Mouse (Mus musculus) embryonic facial prominence, embryonic 12.5 days (tissue): ENCODE results near the gene Dera. TPM values are rescaled to one million over a fixed set of nuclear protein-coding genes. Genes with fewer than 3 reads are reported as not detected.

ENCODE experiments used
- ATAC-seq: fragments of 200-750 bp; cut with Nextera tagmentation; 2 replicates; pipeline ENCODE4 v1.8.0; 2017; ENCODE audit not compliant: insufficient number of reproducible peaks, insufficient read depth, low FRiP score, low TSS enrichment
- H3K27ac ChIP-seq: fragments of 300-500 bp; sonication (generic); 2 replicates; pipeline ENCODE4 v1.5.1; 2016; ENCODE audit warnings: mild to moderate bottlenecking
- H3K27me3 ChIP-seq: fragments of 300-500 bp; sonication (generic); 2 replicates; pipeline ENCODE4 v1.6.1; 2016; ENCODE audit warnings: mild to moderate bottlenecking, moderate library complexity
- H3K36me3 ChIP-seq: fragments of 300-500 bp; sonication (generic); 2 replicates; pipeline ENCODE4 v1.6.1; 2016; ENCODE audit warnings: mild to moderate bottlenecking
- H3K4me1 ChIP-seq: fragments of 300-500 bp; sonication (generic); 2 replicates; pipeline ENCODE4 v1.6.1; 2016
- H3K4me2 ChIP-seq: fragments of 300-500 bp; sonication (generic); replicated peaks from 2 replicates; pipeline ENCODE4 v1.6.1; 2016; ENCODE audit warnings: mild to moderate bottlenecking, moderate library complexity
- H3K4me3 ChIP-seq: fragments of 300-500 bp; sonication (generic); 2 replicates; pipeline ENCODE4 v1.5.1; 2016; ENCODE audit warnings: mild to moderate bottlenecking
- H3K9ac ChIP-seq: fragments of 300-500 bp; sonication (generic); 2 replicates; pipeline ENCODE4 v1.6.1; 2016; ENCODE audit warnings: mild to moderate bottlenecking, moderate library complexity
- H3K9me3 ChIP-seq: fragments of 300-500 bp; sonication (generic); 2 replicates; pipeline ENCODE4 v1.6.1; 2016; ENCODE audit warnings: mild to moderate bottlenecking, moderate library complexity
- WGBS: fragments of 180-500 bp; shearing (Covaris S2); methylation state at CpG from one replicate; pipeline ENCODE4 v1.1.7; 2016; 5-methylcytosine and 5-hydroxymethylcytosine counted together
- polyA plus RNA-seq: library from polyadenylated mRNA; unstranded; fragments of >200 nt; fragmentation: Nextera tagmentation; extraction: Ambion mirVana; gene quantifications from 2 replicates; pipeline ENCODE4 v1.2.1, GENCODE M21; 2016

The Dera gene
- polyA plus RNA-seq, 1 experiment from 2014 or later: 50.2 TPM

DNA sequence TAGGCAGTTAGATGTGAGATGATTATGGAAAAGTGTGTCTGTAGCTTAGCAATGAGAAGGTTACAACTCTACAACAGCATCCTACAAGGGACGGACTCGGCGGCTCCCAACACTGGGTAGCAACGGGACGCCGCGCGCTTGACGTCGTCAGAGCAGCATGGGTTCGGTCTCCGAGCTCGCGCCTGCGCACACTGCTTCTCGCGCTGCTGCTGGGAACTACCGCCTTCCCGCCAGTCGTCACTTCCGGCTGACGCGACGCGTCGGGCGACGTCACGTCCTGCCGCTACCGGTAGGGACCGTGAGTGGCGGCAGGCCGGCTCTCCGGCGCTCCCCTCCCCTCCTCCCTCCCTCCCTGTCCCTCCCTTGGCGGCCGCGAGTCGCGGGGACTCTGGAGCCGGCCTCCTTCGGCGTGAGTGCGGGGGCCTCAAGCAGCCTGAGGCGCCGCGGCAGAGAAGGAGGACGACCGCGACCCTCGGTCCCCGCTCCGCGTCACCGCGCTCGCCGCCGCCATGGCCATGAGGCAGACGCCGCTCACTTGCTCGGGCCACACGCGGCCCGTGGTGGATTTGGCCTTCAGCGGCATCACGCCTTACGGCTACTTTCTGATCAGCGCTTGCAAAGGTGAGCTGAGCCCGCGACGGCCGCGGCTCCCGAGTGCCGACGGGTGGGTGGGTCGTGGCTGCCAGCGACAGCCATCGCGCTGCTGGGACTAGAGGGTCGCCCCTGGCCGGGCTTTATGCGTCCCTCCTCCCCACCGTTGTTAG, 19.3 kb upstream of the Dera start, which contains the start of gene Strap:
TSS of gene Strap (plus strand) at position 233 of the 764 bp plus-strand sequence.
- Histone ChIP-seq H3K36me3 (peaks cover 14% of the 10 kb centered on the region), H3K4me1 (peaks cover 9% of the 10 kb centered on the region), H3K4me2 (peak within 1 kb of the TSS; percentile 83), H3K9ac (peak within 1 kb of the TSS; percentile 90), H3K4me3 (peak within 1 kb of the TSS; percentile 94), H3K27ac (peak within 1 kb of the TSS; percentile 74), H3K9me3 (no peaks in the 10 kb centered on the region), H3K27me3 (no peaks in the 10 kb centered on the region; the same call in 1 of the 2 replicates)
- WGBS: under 1% methylated on average over 79 of the region's 86 CpGs
- ATAC-seq: peak; percentile 95

GRCm38 (mm10) chr6:137735671-137736238, 18.6 kb upstream of the Dera start:
- Histone ChIP-seq H3K9ac (peak overlapping the region; percentile 90), H3K4me2 (peak overlapping the region; percentile 83), H3K4me3 (peak overlapping the region; percentile 94), H3K27ac (peak overlapping the region; percentile 74; the same call in 1 of the 2 replicates), H3K9me3 (no peaks in the 10 kb centered on the region), H3K36me3 (peaks cover 22% of the 10 kb centered on the region), H3K27me3 (no peaks in the 10 kb centered on the region; the same call in 1 of the 2 replicates), H3K4me1 (peaks cover 9% of the 10 kb centered on the region)
- WGBS: 9% methylated on average over 17 of the region's 17 CpGs
- no peak for ATAC-seq

DNA sequence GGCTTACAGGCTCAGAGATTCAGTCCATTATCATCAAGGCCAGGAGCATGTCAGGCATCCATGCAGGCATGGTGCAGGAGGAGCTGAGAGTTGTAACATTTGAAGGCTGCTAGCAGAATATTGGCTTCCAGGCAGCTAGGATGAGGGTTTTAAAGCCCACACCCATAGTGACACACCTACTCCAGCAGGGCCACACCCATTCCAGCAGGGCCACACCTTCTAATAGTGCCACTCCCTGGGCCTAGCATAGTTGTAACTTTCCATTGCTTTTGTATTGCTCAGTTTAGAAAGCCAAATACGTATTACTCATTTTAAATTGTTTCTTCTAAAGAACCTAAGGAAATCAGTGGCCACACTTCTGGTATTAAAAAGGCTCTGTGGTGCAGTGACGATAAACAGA, 13.4 kb upstream of the Dera start:
- Histone ChIP-seq H3K4me3 (no peak overlapping the region), H3K9me3 (no peaks in the 10 kb centered on the region), H3K4me1 (peaks cover 7% of the 10 kb centered on the region), H3K27ac (no peak overlapping the region), H3K36me3 (peaks cover 63% of the 10 kb centered on the region), H3K4me2 (no peak overlapping the region), H3K27me3 (no peaks in the 10 kb centered on the region), H3K9ac (no peak overlapping the region)
- no peak for ATAC-seq
- WGBS: 95% methylated on average over 2 of the region's 2 CpGs

- no peaks in the 10 kb centered on the region for H3K9me3 ChIP-seq
Observed at GRCm38 (mm10) chr6:137744700-137745099, 9.6 kb upstream of the Dera start.

GRCm38 (mm10) chr6:137747174-137747928, 7.0 kb upstream of the Dera start:
- Histone ChIP-seq H3K36me3 (peaks cover 66% of the 10 kb centered on the region), H3K27ac (no peak overlapping the region), H3K4me1 (no peaks in the 10 kb centered on the region), H3K9ac (no peak overlapping the region), H3K9me3 (no peaks in the 10 kb centered on the region), H3K4me2 (no peak overlapping the region), H3K27me3 (no peaks in the 10 kb centered on the region), H3K4me3 (no peak overlapping the region)
- WGBS: 74% methylated on average over 5 of the region's 5 CpGs
- no peak for ATAC-seq

More at GRCm38 (mm10) chr6:137744700-137745099, 9.6 kb upstream of the Dera start:
- 84% methylated on average over 4 of the region's 4 CpGs for WGBS
- no peak for ATAC-seq
- Histone ChIP-seq H3K4me3 (no peak overlapping the region), H3K27ac (no peak overlapping the region), H3K27me3 (no peaks in the 10 kb centered on the region), H3K4me1 (no peaks in the 10 kb centered on the region), H3K9ac (no peak overlapping the region), H3K4me2 (no peak overlapping the region), H3K36me3 (peaks cover 74% of the 10 kb centered on the region)

- WGBS: 82% methylated on average over 10 of the region's 10 CpGs
- Histone ChIP-seq H3K9ac (no peak overlapping the region), H3K4me2 (no peak overlapping the region), H3K27me3 (no peaks in the 10 kb centered on the region), H3K4me3 (no peak overlapping the region), H3K36me3 (peaks cover 40% of the 10 kb centered on the region), H3K9me3 (no peaks in the 10 kb centered on the region), H3K27ac (no peak overlapping the region), H3K4me1 (peaks cover 4% of the 10 kb centered on the region; the same call in 1 of the 2 replicates)
- ATAC-seq: no peak
Observed at GRCm38 (mm10) chr6:137751551-137752274, 2.6 kb upstream of the Dera start.

DNA sequence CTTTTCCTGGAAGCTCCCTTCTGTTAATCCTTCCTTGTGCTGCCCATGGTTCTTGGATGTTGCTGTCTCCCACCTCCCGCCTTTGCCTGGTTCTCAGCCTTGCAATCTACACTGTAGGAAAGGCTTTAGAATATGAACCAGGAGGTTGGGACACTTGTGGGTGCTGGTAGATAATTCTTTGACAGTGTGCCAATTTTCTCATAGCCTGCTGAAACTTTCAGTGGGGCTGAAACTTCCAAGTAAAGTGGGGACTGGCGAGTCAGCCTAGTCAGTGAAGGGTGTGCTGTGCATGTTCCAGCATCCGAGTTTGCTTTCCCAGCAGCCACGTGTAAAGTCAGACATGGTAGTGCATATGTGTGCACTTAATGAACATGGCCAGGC, 2.1 kb upstream of the Dera start:
- H3K4me1 ChIP-seq: peaks cover 4% of the 10 kb centered on the region; the same call in 1 of the 2 replicates
- no peak overlapping the region for H3K4me3 ChIP-seq
- H3K4me2 ChIP-seq: no peak overlapping the region
- no peak overlapping the region for H3K9ac ChIP-seq
- no peak for ATAC-seq
- H3K36me3 ChIP-seq: peaks cover 37% of the 10 kb centered on the region
- H3K27me3 ChIP-seq: no peaks in the 10 kb centered on the region
- WGBS: 87% methylated on average over 4 of the region's 4 CpGs
- H3K9me3 ChIP-seq: no peaks in the 10 kb centered on the region
- no peak overlapping the region for H3K27ac ChIP-seq

- Histone ChIP-seq H3K4me3 (peak overlapping the region; percentile 61), H3K9me3 (no peaks in the 10 kb centered on the region), H3K36me3 (peaks cover 17% of the 10 kb centered on the region), H3K9ac (peak overlapping the region; percentile 49), H3K4me2 (peak overlapping the region; percentile 59), H3K4me1 (peaks cover 4% of the 10 kb centered on the region; the same call in 1 of the 2 replicates), H3K27ac (peak overlapping the region; percentile 46; the same call in 1 of the 2 replicates), H3K27me3 (no peaks in the 10 kb centered on the region)
- 5% methylated on average over 8 of the region's 8 CpGs for WGBS
- ATAC-seq: no peak
Observed at GRCm38 (mm10) chr6:137754857-137755232, 499 bp downstream of the Dera start.

DNA sequence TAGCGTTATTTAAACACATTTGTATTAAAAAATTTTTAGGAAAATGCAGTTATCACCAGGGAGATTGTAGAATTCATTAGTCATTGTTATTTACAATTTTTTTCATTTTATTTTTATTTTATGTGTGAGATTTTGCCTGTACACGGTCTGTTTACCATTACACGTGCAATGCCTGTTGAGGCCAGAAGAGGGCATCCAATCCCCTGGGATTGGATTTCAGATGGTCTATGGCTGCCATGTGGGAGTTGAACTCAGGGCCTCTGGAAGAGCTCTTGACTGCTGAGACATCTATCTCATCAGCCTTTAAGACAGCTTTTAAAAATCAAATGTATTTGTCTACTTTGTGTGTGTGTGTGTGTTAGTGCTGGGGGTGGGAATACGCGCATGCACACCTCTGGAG, 2.0 kb downstream of the Dera start:
- WGBS: 64% methylated on average over 5 of the region's 5 CpGs
- Histone ChIP-seq H3K4me2 (no peak overlapping the region), H3K9ac (no peak overlapping the region), H3K27me3 (no peaks in the 10 kb centered on the region), H3K4me1 (peaks cover 4% of the 10 kb centered on the region; the same call in 1 of the 2 replicates), H3K36me3 (peaks cover 9% of the 10 kb centered on the region), H3K9me3 (no peaks in the 10 kb centered on the region), H3K27ac (no peak overlapping the region), H3K4me3 (no peak overlapping the region)
- no peak for ATAC-seq

DNA sequence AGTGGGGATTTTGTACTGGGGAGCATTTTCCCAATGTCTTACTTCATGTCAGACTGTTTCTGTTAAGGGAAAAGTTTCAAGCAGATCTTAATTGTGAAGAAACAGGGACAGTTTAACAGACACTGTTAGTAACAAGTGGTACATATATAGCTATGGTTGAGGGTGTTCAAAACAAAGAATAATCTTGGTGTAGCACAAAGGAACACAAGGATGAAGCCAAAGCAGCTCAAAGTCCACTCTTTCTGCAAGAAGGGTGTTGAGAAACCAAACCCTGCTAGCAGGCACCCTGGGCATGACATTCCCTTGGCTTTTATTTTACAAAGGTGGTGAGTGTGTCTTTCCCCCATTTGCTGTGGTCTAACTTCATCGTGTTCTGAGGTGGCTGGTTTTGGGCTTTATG, 3.5 kb downstream of the Dera start:
- H3K27me3 ChIP-seq: no peaks in the 10 kb centered on the region
- no peak overlapping the region for H3K4me2 ChIP-seq
- no peaks in the 10 kb centered on the region for H3K9me3 ChIP-seq
- no peak overlapping the region for H3K27ac ChIP-seq
- H3K9ac ChIP-seq: no peak overlapping the region
- no peaks in the 10 kb centered on the region for H3K36me3 ChIP-seq
- no peak for ATAC-seq
- WGBS: 100% methylated on average over 1 of the region's 1 CpGs
- H3K4me3 ChIP-seq: no peak overlapping the region
- peaks cover 4% of the 10 kb centered on the region; the same call in 1 of the 2 replicates for H3K4me1 ChIP-seq

GRCm38 (mm10) chr6:137759681-137760080, 5.3 kb downstream of the Dera start:
- ATAC-seq: no peak
- no peak overlapping the region for H3K4me3 ChIP-seq
- H3K27me3 ChIP-seq: no peaks in the 10 kb centered on the region
- H3K4me2 ChIP-seq: no peak overlapping the region
- H3K36me3 ChIP-seq: no peaks in the 10 kb centered on the region
- peaks cover 9% of the 10 kb centered on the region for H3K4me1 ChIP-seq
- H3K9me3 ChIP-seq: no peaks in the 10 kb centered on the region
- no peak overlapping the region for H3K9ac ChIP-seq
- H3K27ac ChIP-seq: no peak overlapping the region
- 38% methylated on average over 8 of the region's 8 CpGs for WGBS
